Mouse (Mus musculus) kidney, embryonic 14.5 days (tissue): ENCODE measurements around the gene Hist1h4d. TPM values are rescaled to one million over a fixed set of nuclear protein-coding genes. Genes with fewer than 3 reads are reported as not detected.
A peak's percentile ranks its signal among the peaks of the same experiment; 100 is the strongest.
"Not testable (repeated sequence)": the region's sequence is repeated elsewhere in the genome, so short reads cannot be mapped to it uniquely, and the experiment has no call there.

Experiments used
- ATAC-seq: fragments of 200-750 bp; cut with Nextera tagmentation; 2 replicates; pipeline ENCODE4 v1.8.0; 2017; ENCODE audit warnings: moderate number of reproducible peaks, mild to moderate bottlenecking, moderate TSS enrichment, moderate library complexity; ENCODE audit not compliant: low FRiP score, low TSS enrichment
- H3K27ac ChIP-seq: fragments of 300-500 bp; sonication (generic); 2 replicates; pipeline ENCODE4 v1.5.1; 2014; ENCODE audit warnings: low read depth, mild to moderate bottlenecking, low read length, moderate library complexity, mixed read lengths
- H3K27me3 ChIP-seq: fragments of 300-500 bp; sonication (generic); 2 replicates; pipeline ENCODE4 v1.6.1; 2014; ENCODE audit warnings: mild to moderate bottlenecking, low read length; ENCODE audit not compliant: control insufficient read depth, insufficient read depth
- H3K36me3 ChIP-seq: fragments of 300-500 bp; sonication (generic); 2 replicates; pipeline ENCODE4 v1.6.1; 2014; ENCODE audit warnings: low read length, mixed read lengths; ENCODE audit not compliant: control insufficient read depth, insufficient read depth
- H3K4me1 ChIP-seq: fragments of 300-500 bp; sonication (generic); 2 replicates; pipeline ENCODE4 v1.6.1; 2014; ENCODE audit warnings: low read length, mixed read lengths; ENCODE audit not compliant: control insufficient read depth, insufficient read depth
- H3K4me2 ChIP-seq: fragments of 300-500 bp; sonication (generic); replicated peaks from 2 replicates; pipeline ENCODE4 v1.6.1; 2014; ENCODE audit warnings: low read depth, mild to moderate bottlenecking, low read length
- H3K4me3 ChIP-seq: fragments of 300-500 bp; sonication (generic); 2 replicates; pipeline ENCODE4 v1.5.1; 2014; ENCODE audit warnings: mild to moderate bottlenecking, low read length
- H3K9ac ChIP-seq: fragments of 300-500 bp; sonication (generic); 2 replicates; pipeline ENCODE4 v1.6.1; 2014; ENCODE audit warnings: low read depth, mild to moderate bottlenecking, low read length, moderate library complexity
- H3K9me3 ChIP-seq: fragments of 300-500 bp; sonication (generic); 2 replicates; pipeline ENCODE4 v1.6.1; 2016; ENCODE audit warnings: low read length; ENCODE audit not compliant: control insufficient read depth
- WGBS: fragments of 180-500 bp; shearing (Covaris S2); extraction: QIAGEN DNeasy Blood & Tissue Kit; methylation state at CpG from one replicate; pipeline ENCODE4 v1.1.7; 2014; 5-methylcytosine and 5-hydroxymethylcytosine counted together
- polyA plus RNA-seq: library from polyadenylated mRNA; unstranded; fragments of >200 nt; fragmentation: Nextera tagmentation; extraction: Ambion mirVana; gene quantifications from 2 replicates; pipeline ENCODE4 v1.2.1, GENCODE M21; 2014

Gene Hist1h4d
- polyA plus RNA-seq, 1 experiment from 2014 or later = 113 TPM

- not testable (repeated sequence) for H3K9me3 ChIP-seq, H3K36me3 ChIP-seq, ATAC-seq, H3K27me3 ChIP-seq, H3K4me1 ChIP-seq
- Histone ChIP-seq H3K4me2 (peak overlapping the region; percentile 69), H3K27ac (peak overlapping the region; percentile 92), H3K9ac (peak overlapping the region; percentile 82), H3K4me3 (peak overlapping the region; percentile 43)
- under 1% methylated on average over 13 of the region's 34 CpGs for WGBS
Observed at GRCm38 (mm10) chr13:23571504-23572217, 9.7 kb upstream of the Hist1h4d start.

DNA sequence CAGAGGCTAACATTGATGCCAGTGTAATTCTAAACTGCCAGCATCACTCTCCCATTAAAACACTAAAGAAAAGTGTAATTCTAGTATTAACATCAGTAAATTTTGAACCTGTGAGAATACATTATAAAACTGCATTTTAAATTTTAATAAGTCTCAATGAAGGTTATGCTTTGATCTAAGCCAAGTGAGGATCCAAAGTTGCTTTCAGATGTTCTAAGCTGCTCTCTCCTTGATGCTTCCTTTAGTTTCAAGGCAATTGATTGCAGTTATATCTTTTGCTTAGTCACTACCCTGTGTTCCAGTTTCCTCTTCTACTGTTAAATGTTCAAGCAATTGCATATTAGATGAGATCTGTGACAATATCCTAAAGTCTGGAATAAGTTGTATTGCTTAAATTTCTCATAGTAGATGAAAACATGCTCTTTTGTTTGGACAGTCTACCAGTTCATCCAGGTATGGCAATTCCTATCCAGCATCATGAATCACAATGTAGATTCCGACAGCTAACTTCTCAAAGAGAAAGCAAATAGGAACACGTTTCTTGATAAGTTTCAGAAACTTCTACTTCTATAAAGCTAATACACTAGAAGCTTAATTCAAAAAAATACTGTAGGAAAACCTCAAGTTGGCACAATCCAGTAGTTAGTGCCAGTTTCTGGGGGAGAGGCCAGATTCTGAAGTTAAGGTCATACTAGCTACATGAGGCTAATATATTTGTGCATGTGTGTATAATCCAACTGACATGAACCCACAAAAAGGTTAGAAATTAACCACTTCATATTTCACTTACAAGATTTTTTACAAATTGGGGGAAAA, 9.0 kb upstream of the Hist1h4d start:
- Histone ChIP-seq H3K9ac (peak overlapping the region; percentile 82), H3K4me3 (peak overlapping the region; percentile 43), H3K36me3 (no peaks in the 10 kb centered on the region), H3K9me3 (no peaks in the 10 kb centered on the region), H3K27ac (peak overlapping the region; percentile 92), H3K27me3 (no peaks in the 10 kb centered on the region), H3K4me2 (peak overlapping the region; percentile 69), H3K4me1 (0 out of 2 replicates have a peak, but pooled peaks cover 6% of the 10 kb centered on the region)
- ATAC-seq = no peak
- WGBS = 27% methylated on average over 2 of the region's 2 CpGs

DNA sequence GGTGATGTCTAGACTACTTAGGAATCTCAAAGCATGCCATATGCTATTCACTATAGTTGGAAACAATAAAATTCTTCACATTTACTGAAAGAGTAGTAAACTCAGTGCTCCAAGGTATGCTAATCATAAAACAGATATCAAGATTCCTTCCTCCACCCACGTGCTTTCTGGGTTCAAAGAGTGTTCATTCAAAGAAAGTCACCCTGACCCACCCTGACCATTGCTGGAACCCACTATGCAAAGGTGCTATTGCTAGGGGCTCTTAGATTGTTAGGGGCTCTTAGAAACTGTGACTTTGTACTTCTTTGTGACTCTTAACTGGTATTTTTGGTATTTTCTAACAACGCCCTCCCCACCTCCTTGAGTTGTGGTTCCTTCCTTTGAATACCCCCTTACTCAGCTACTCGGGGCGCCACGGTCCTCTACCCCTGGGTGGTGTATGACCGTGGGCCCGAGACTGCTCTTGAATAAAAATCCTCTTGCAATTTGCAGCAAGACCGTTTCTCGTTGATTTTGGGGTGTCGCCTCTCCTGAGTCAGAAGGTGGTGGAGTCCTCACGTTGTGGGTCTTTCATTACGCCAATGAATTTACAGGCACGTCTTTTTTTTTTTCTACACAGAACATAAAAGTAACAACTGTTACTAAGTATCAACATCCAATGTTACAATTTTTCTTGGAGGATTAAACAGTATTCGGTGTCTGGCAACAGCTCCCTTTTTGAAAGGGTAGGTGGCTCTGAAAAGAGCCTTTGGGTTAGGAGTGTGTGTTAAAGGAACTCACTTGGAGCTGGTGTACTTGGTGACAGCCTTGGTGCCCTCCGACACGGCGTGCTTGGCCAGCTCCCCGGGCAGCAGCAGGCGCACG, 8.1 kb upstream of the Hist1h4d start:
- not testable (repeated sequence) for H3K27me3 ChIP-seq, H3K4me1 ChIP-seq, H3K36me3 ChIP-seq, H3K9me3 ChIP-seq, ATAC-seq
- peak overlapping the region; percentile 69 for H3K4me2 ChIP-seq
- peak overlapping the region; percentile 92 for H3K27ac ChIP-seq
- H3K9ac ChIP-seq = peak overlapping the region; percentile 82
- peak overlapping the region; percentile 43 for H3K4me3 ChIP-seq
- 12% methylated on average over 17 of the region's 20 CpGs for WGBS

DNA sequence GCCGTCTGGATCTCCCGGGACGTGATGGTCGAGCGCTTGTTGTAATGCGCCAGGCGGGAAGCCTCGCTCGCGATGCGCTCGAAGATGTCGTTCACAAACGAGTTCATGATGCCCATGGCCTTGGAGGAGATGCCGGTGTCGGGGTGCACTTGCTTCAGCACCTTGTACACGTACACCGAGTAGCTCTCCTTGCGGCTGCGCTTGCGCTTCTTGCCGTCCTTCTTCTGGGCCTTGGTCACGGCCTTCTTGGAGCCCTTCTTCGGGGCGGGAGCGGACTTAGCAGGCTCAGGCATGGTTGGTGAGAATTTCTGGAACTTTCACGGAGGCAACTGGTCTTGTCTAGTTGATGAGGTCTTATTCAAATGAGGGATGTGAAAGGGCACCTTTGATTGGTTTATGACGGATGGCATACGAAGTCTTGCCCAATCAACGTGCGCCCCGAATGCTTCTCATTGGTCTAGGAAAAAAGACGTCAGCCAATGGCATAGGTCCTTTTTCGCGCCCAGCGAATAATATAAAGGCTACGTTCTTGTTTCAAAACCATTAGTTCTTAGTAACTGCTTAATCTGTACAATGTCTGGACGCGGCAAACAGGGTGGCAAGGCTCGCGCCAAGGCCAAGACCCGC, 7.4 kb upstream of the Hist1h4d start, which contains the start of the genes Hist1h2bf and Hist1h2ad:
Hist1h2bf (minus strand) TSS at position 299 of the 627 bp plus-strand sequence.
Hist1h2ad (plus strand) TSS at position 484 of the 627 bp plus-strand sequence.
- Histone ChIP-seq H3K4me2 (peak within 1 kb of the TSS; percentile 69), H3K27ac (peak within 1 kb of the TSS; percentile 94), H3K4me3 (peak within 1 kb of the TSS; percentile 54), H3K9ac (peak within 1 kb of the TSS; percentile 82)
- ATAC-seq = peak; percentile 92
- H3K27me3 ChIP-seq, H3K4me1 ChIP-seq, H3K36me3 ChIP-seq, H3K9me3 ChIP-seq: not testable (repeated sequence)
- under 1% methylated on average over 30 of the region's 42 CpGs for WGBS

DNA sequence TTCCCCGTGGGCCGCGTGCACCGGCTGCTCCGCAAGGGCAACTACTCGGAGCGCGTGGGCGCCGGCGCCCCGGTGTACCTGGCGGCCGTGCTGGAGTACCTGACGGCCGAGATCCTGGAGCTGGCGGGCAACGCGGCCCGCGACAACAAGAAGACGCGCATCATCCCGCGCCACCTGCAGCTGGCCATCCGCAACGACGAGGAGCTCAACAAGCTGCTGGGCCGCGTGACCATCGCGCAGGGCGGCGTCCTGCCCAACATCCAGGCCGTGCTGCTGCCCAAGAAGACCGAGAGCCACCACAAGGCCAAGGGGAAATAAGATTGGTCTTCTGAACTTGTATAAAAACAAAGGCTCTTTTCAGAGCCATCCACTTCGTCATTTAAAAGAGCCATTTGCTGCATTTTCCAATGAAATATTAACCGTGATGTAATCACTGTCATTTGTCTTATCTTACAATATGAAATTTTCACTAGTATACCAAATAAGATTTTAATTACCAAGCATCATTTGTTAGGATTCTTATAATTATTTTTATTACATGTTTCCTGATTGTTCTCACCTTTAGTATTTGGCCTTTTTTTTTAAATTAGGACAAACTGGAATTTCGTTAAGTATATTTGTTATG, 6.7 kb upstream of the Hist1h4d start:
- not testable (repeated sequence) for H3K27me3 ChIP-seq, H3K4me1 ChIP-seq, H3K9me3 ChIP-seq, ATAC-seq, H3K36me3 ChIP-seq
- Histone ChIP-seq H3K27ac (peak overlapping the region; percentile 94), H3K9ac (peak overlapping the region; percentile 82), H3K4me3 (peak overlapping the region; percentile 54), H3K4me2 (peak overlapping the region; percentile 46)
- WGBS = 4% methylated on average over 7 of the region's 39 CpGs

GRCm38 (mm10) chr13:23575271-23575851, 6.0 kb upstream of the Hist1h4d start, which contains the start of gene Hist1h3d:
TSS of gene Hist1h3d (plus strand) at chr13:23575763.
- no peaks in the 10 kb centered on the region for H3K9me3 ChIP-seq
- H3K36me3 ChIP-seq = no peaks in the 10 kb centered on the region
- H3K9ac ChIP-seq = peak within 1 kb of the TSS; percentile 80
- H3K4me1 ChIP-seq = 0 out of 2 replicates have a peak, but pooled peaks cover 6% of the 10 kb centered on the region
- under 1% methylated on average over 18 of the region's 18 CpGs for WGBS
- H3K27me3 ChIP-seq = no peaks in the 10 kb centered on the region
- H3K4me3 ChIP-seq = peak within 1 kb of the TSS; percentile 54
- ATAC-seq = peak; percentile 66
- peak within 1 kb of the TSS; percentile 94 for H3K27ac ChIP-seq
- H3K4me2 ChIP-seq = peak within 1 kb of the TSS; percentile 60

- peak overlapping the region; percentile 54 for H3K4me3 ChIP-seq
- not testable (repeated sequence) for H3K9me3 ChIP-seq, H3K4me1 ChIP-seq, ATAC-seq, H3K36me3 ChIP-seq, H3K27me3 ChIP-seq
- H3K4me2 ChIP-seq = peak overlapping the region; percentile 60
- H3K9ac ChIP-seq = peak overlapping the region; percentile 80
- 0% methylated on average over 8 of the region's 40 CpGs for WGBS
- peak overlapping the region; percentile 78 for H3K27ac ChIP-seq
Observed at GRCm38 (mm10) chr13:23575864-23576313, 5.5 kb upstream of the Hist1h4d start.
